Mouse (Mus musculus): ENCODE results near the gene Vegfb. TPM values are rescaled to one million over a fixed set of nuclear protein-coding genes. Genes with fewer than 3 reads are reported as not detected.
"Not testable (repeated sequence)": the region's sequence is repeated elsewhere in the genome, so short reads cannot be mapped to it uniquely, and the experiment has no call there.

Gene Vegfb
- polyA plus RNA-seq, 1 experiment from 2014 or later: 28.9 TPM

GRCm38 (mm10) chr19:6994002-6994401 is 6.6 kb upstream of the Vegfb start:
- no peak overlapping the region for H3K4me2 ChIP-seq (ENCODE audit: low read depth, low read length)
- H3K9ac ChIP-seq (ENCODE audit: low read length): no peak overlapping the region
- no peak overlapping the region for H3K4me3 ChIP-seq (ENCODE audit: low read length)
- H3K9me3 ChIP-seq (ENCODE audit: control insufficient read depth, low read length): no peaks in the 10 kb centered on the region
- 67% methylated on average over 8 of the region's 8 CpGs for WGBS
- peaks cover 1% of the 10 kb centered on the region for H3K36me3 ChIP-seq (ENCODE audit: control insufficient read depth, insufficient read depth, low read length)
- peaks cover 29% of the 10 kb centered on the region for H3K4me1 ChIP-seq (replicated peaks; ENCODE audit: control insufficient read depth, insufficient read depth, low read length)
- no peaks in the 10 kb centered on the region for H3K27me3 ChIP-seq (ENCODE audit: control insufficient read depth, insufficient read depth, low read depth, low read length)
- H3K27ac ChIP-seq (ENCODE audit: low read length): no peak overlapping the region
- ATAC-seq (ENCODE audit: low read depth): no peak

DNA sequence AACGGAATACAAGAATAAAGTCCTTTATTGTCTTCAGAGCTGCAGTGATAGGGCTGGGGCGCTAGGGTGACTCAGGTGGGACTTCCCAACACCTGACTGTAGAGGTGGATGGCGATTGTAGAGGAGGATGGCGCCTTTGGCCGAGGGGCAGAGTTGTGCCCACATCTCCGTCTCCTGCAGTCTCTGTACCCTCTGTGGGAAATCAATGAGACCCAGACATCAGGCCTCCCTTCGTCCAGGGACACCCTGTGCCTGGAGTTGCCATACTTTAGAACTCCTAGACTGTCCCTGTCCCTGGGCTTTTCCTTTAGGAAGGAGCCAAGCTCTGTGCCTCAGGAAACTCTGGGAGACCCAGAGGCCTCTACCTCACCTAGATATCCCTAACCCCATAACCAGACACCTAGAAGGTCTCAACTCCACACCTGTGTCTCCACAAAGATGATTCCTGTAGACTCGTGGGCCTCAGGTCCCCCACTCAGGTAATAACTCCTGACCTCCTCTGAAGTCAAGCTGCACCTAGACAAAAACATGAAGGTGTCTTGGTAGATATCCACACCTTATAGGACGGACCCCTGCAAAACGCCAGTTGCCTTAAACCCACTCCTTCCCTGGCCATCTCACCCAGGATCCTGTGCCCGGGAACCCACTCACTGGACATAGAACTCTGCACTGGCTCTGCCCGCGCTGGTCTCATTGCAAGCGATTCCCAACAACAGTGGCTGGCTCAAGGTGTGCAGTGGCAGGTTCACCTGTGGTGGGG is 5.7 kb upstream of the Vegfb start:
- no peak for ATAC-seq (ENCODE audit: low read depth)
- Histone ChIP-seq H3K4me3 (ENCODE audit: low read length) (peak overlapping the region; percentile 62), H3K9me3 (ENCODE audit: control insufficient read depth, low read length) (no peaks in the 10 kb centered on the region), H3K27ac (ENCODE audit: low read length) (0 out of 2 replicates have a peak overlapping the region, but pooled peaks have one; percentile 29), H3K4me2 (ENCODE audit: low read depth, low read length) (peak overlapping the region; percentile 98), H3K4me1 (replicated peaks; ENCODE audit: control insufficient read depth, insufficient read depth, low read length) (peaks cover 31% of the 10 kb centered on the region), H3K9ac (ENCODE audit: low read length) (peak overlapping the region; percentile 61), H3K27me3 (ENCODE audit: control insufficient read depth, insufficient read depth, low read depth, low read length) (no peaks in the 10 kb centered on the region), H3K36me3 (ENCODE audit: control insufficient read depth, insufficient read depth, low read length) (no peaks in the 10 kb centered on the region; the same call in 1 of the 2 replicates)
- WGBS: 58% methylated on average over 14 of the region's 14 CpGs

DNA sequence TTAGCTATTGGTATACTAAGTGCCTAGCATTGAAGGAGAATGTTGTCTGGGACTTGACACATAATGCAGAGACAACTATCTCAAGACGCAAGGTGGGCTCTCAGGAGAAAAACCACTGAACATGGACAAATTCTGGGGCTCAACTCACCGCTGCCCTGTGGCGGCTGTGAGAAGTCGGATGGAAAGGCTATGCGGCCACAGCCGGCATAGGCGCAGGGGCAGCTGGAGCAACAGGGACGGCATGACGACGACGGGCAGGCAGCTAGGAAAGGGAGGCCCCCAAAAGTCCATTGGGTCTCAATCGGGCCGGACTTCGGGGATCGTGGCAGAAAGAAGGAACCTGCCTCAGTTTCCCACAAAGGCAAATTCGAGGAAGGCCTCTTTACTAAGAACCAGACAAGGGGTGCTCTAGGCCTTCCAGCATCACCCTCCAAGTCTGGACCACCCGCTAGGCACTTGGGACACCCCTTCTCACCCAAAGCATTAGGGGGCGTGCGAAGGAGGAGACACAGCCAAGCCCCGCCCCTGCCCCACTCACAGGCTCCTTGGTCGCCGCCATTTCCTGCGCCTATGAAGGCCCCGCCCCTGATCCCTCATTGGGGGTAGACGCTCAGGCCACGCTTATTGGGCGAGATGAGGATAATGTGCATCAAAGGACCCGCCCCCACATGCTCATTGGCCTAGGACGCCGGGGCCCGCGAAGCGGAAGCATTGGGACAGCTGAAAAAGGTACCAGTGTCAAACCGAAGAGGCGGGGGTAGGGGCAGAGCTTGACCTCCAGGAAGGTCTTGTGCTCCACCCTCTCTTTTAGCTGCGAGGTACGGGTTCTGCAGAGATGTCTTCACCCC is 4.8 kb upstream of the Vegfb start, which contains the start of gene Dnajc4:
TSS of gene Dnajc4 (minus strand) at position 562 of the 848 bp plus-strand sequence.
- peak within 1 kb of the TSS; percentile 79 for H3K9ac ChIP-seq (ENCODE audit: low read length)
- peak within 1 kb of the TSS; percentile 71; the same call in 1 of the 2 replicates for H3K27ac ChIP-seq (ENCODE audit: low read length)
- ATAC-seq (ENCODE audit: low read depth): peak; percentile 94
- H3K36me3 ChIP-seq (ENCODE audit: control insufficient read depth, insufficient read depth, low read length): no peaks in the 10 kb centered on the region
- peak within 1 kb of the TSS; percentile 62 for H3K4me3 ChIP-seq (ENCODE audit: low read length)
- H3K4me2 ChIP-seq (ENCODE audit: low read depth, low read length): peak within 1 kb of the TSS; percentile 98
- peaks cover 33% of the 10 kb centered on the region for H3K4me1 ChIP-seq (replicated peaks; ENCODE audit: control insufficient read depth, insufficient read depth, low read length)
- WGBS: 2% methylated on average over 37 of the region's 37 CpGs
- no peaks in the 10 kb centered on the region for H3K9me3 ChIP-seq (ENCODE audit: control insufficient read depth, low read length)
- no peaks in the 10 kb centered on the region for H3K27me3 ChIP-seq (ENCODE audit: control insufficient read depth, insufficient read depth, low read depth, low read length)

DNA sequence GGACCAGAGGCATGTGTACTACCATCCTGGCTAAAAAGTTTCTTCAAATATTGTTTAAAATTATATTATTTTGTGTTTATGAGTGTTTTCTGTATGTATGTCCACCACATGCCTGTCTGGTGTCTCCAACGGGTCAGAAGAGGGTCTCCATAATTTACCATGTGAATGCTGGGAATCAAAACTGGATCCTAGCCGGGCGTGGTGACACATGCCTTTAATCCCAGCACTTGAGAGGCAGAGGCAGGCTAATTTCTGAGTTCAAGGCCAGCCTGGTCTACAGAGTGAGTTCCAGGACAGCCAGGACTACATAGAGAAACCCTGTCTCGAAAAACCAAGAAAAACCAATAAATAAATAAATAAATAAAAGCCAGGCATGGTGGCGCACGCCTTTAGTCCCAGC is 3.7 kb upstream of the Vegfb start:
- peaks cover 30% of the 10 kb centered on the region for H3K4me1 ChIP-seq (replicated peaks; ENCODE audit: control insufficient read depth, insufficient read depth, low read length)
- not testable (repeated sequence) for H3K4me2 ChIP-seq (ENCODE audit: low read depth, low read length); H3K27me3 ChIP-seq (ENCODE audit: control insufficient read depth, insufficient read depth, low read depth, low read length); H3K36me3 ChIP-seq (ENCODE audit: control insufficient read depth, insufficient read depth, low read length); H3K9me3 ChIP-seq (ENCODE audit: control insufficient read depth, low read length); H3K27ac ChIP-seq (ENCODE audit: low read length); H3K4me3 ChIP-seq (ENCODE audit: low read length); ATAC-seq (ENCODE audit: low read depth); H3K9ac ChIP-seq (ENCODE audit: low read length)
- WGBS: 94% methylated on average over 6 of the region's 6 CpGs

- Histone ChIP-seq H3K9me3 (ENCODE audit: control insufficient read depth, low read length) (no peaks in the 10 kb centered on the region), H3K27me3 (ENCODE audit: control insufficient read depth, insufficient read depth, low read depth, low read length) (no peaks in the 10 kb centered on the region), H3K27ac (ENCODE audit: low read length) (no peak overlapping the region), H3K36me3 (ENCODE audit: control insufficient read depth, insufficient read depth, low read length) (no peaks in the 10 kb centered on the region), H3K4me1 (replicated peaks; ENCODE audit: control insufficient read depth, insufficient read depth, low read length) (peaks cover 33% of the 10 kb centered on the region), H3K4me3 (ENCODE audit: low read length) (no peak overlapping the region), H3K4me2 (ENCODE audit: low read depth, low read length) (no peak overlapping the region), H3K9ac (ENCODE audit: low read length) (no peak overlapping the region)
- no peak for ATAC-seq (ENCODE audit: low read depth)
- WGBS: 88% methylated on average over 6 of the region's 6 CpGs
Observed at GRCm38 (mm10) chr19:6990712-6991111, 3.3 kb upstream of the Vegfb start.

DNA sequence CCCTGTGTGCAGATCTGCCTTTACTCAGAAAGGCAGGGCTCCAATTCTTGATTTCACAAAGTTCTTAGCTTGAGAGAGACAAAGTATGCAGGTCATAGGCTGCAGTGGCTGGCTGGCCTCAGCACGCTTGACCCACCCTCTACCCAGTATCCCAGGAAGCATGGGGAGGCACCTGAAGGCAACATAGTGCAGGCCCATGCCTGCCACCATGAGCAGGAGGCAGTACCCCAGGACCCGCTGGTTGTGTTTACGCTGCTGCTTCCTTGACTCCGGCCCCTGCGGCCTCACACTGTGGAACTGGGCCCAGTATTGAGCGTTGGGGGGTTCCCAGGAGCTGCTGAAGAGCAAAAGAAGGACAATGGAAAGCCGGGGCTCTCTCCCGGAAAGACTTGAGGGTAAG is 1.8 kb upstream of the Vegfb start:
- WGBS: 77% methylated on average over 8 of the region's 8 CpGs
- ATAC-seq (ENCODE audit: low read depth): no peak

GRCm38 (mm10) chr19:6987904-6988285 is 444 bp upstream of the Vegfb start:
- no peaks in the 10 kb centered on the region for H3K27me3 ChIP-seq (ENCODE audit: control insufficient read depth, insufficient read depth, low read depth, low read length)
- H3K9ac ChIP-seq (ENCODE audit: low read length): peak overlapping the region; percentile 89
- no peak; the same call in 1 of the 2 replicates for ATAC-seq (ENCODE audit: low read depth)
- peaks cover 16% of the 10 kb centered on the region for H3K4me1 ChIP-seq (replicated peaks; ENCODE audit: control insufficient read depth, insufficient read depth, low read length)
- H3K27ac ChIP-seq (ENCODE audit: low read length): peak overlapping the region; percentile 74
- WGBS: 4% methylated on average over 8 of the region's 8 CpGs
- H3K9me3 ChIP-seq (ENCODE audit: control insufficient read depth, low read length): no peaks in the 10 kb centered on the region
- H3K36me3 ChIP-seq (ENCODE audit: control insufficient read depth, insufficient read depth, low read length): peaks cover 11% of the 10 kb centered on the region
- peak overlapping the region; percentile 67 for H3K4me2 ChIP-seq (ENCODE audit: low read depth, low read length)
- peak overlapping the region; percentile 86 for H3K4me3 ChIP-seq (ENCODE audit: low read length)

More for the DNA sequence above, 1.8 kb upstream of the Vegfb start:
- Histone ChIP-seq H3K9me3 (ENCODE audit: control insufficient read depth, low read length) (no peaks in the 10 kb centered on the region), H3K4me3 (ENCODE audit: low read length) (no peak overlapping the region), H3K27ac (ENCODE audit: low read length) (no peak overlapping the region), H3K27me3 (ENCODE audit: control insufficient read depth, insufficient read depth, low read depth, low read length) (no peaks in the 10 kb centered on the region), H3K9ac (ENCODE audit: low read length) (no peak overlapping the region), H3K4me1 (replicated peaks; ENCODE audit: control insufficient read depth, insufficient read depth, low read length) (peaks cover 23% of the 10 kb centered on the region), H3K4me2 (ENCODE audit: low read depth, low read length) (no peak overlapping the region), H3K36me3 (ENCODE audit: control insufficient read depth, insufficient read depth, low read length) (peaks cover 8% of the 10 kb centered on the region)

DNA sequence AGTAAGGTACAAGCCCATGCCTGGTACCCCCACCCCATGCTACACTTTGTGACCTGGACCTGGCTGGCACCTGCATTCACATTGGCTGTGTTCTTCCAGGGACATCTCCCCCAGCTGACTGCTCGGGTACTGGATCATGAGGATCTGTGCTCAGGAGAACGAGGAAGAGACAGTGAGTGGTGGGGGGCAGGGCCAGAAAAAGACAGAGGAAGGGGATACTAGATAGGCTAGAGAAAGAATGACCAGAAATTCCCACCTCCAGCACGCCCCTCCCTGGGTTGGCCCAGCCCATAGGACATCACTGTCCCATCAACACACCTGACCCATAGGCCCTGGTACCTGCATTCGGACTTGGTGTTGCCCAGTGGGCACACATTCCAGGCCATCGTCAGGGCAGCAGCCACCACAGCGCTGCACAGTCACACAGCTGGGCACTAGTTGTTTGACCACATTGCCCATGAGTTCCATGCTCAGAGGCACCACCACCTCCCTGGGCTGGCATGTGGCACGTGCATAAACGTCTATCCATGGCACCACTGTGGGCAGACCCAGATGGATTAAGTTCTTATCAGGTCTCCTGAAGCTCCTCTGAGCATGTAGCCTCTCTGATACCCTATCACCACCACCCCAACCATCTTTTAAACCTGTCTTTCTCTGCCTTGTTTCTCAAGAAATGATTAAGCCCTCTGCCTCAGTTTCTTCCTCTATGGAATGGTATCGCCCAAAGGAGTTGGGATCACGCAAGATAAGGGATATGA is 1.3 kb downstream of the Vegfb start:
- 73% methylated on average over 10 of the region's 10 CpGs for WGBS
- ATAC-seq (ENCODE audit: low read depth): no peak
- Histone ChIP-seq H3K4me2 (ENCODE audit: low read depth, low read length) (peak overlapping the region; percentile 67), H3K27ac (ENCODE audit: low read length) (peak overlapping the region; percentile 74; the same call in 1 of the 2 replicates), H3K9me3 (ENCODE audit: control insufficient read depth, low read length) (no peaks in the 10 kb centered on the region), H3K4me1 (replicated peaks; ENCODE audit: control insufficient read depth, insufficient read depth, low read length) (peaks cover 19% of the 10 kb centered on the region), H3K9ac (ENCODE audit: low read length) (peak overlapping the region; percentile 89), H3K27me3 (ENCODE audit: control insufficient read depth, insufficient read depth, low read depth, low read length) (no peaks in the 10 kb centered on the region), H3K4me3 (ENCODE audit: low read length) (peak overlapping the region; percentile 86), H3K36me3 (ENCODE audit: control insufficient read depth, insufficient read depth, low read length) (peaks cover 11% of the 10 kb centered on the region)

All from lung, embryonic 16.5 days (tissue).